Mouse (Mus musculus) forebrain, embryonic 13.5 days (tissue): ENCODE results near the gene Mms19. TPM values are rescaled to one million over a fixed set of nuclear protein-coding genes. Genes with fewer than 3 reads are reported as not detected.

Experiments used
- ATAC-seq: fragments of 200-750 bp; cut with Nextera tagmentation; 2 replicates; pipeline ENCODE4 v1.8.0; 2017
- H3K27ac ChIP-seq: fragments of 300-500 bp; sonication (generic); 2 replicates; pipeline ENCODE4 v1.5.1; 2015; ENCODE audit warnings: inconsistent platforms, mild to moderate bottlenecking, moderate library complexity
- H3K27me3 ChIP-seq: fragments of 300-500 bp; sonication (generic); 2 replicates; pipeline ENCODE4 v1.6.1; 2015; ENCODE audit warnings: mild to moderate bottlenecking, inconsistent platforms
- H3K36me3 ChIP-seq: fragments of 300-500 bp; sonication (generic); 2 replicates; pipeline ENCODE4 v1.6.1; 2015; ENCODE audit warnings: mild to moderate bottlenecking, inconsistent platforms; ENCODE audit not compliant: poor library complexity, severe bottlenecking
- H3K4me1 ChIP-seq: fragments of 300-500 bp; sonication (generic); 2 replicates; pipeline ENCODE4 v1.6.1; 2015; ENCODE audit warnings: inconsistent platforms
- H3K4me2 ChIP-seq: fragments of 300-500 bp; sonication (generic); 2 replicates; pipeline ENCODE4 v1.6.1; 2015; ENCODE audit warnings: inconsistent platforms, mild to moderate bottlenecking, moderate library complexity
- H3K4me3 ChIP-seq: fragments of 300-500 bp; sonication (generic); 2 replicates; pipeline ENCODE4 v1.5.1; 2015; ENCODE audit warnings: mild to moderate bottlenecking, inconsistent platforms
- H3K9ac ChIP-seq: fragments of 300-500 bp; sonication (generic); 2 replicates; pipeline ENCODE4 v1.6.1; 2015; ENCODE audit warnings: mild to moderate bottlenecking, inconsistent platforms
- H3K9me3 ChIP-seq: fragments of 300-500 bp; sonication (generic); replicated peaks from 2 replicates; pipeline ENCODE4 v1.6.1; 2016; ENCODE audit warnings: inconsistent platforms
- WGBS: fragments of 180-500 bp; shearing (Covaris S2); methylation state at CpG from one replicate; pipeline ENCODE4 v1.1.7; 2015; 5-methylcytosine and 5-hydroxymethylcytosine counted together
- polyA plus RNA-seq: library from polyadenylated mRNA; unstranded; fragments of >200 nt; fragmentation: Nextera tagmentation; extraction: Ambion mirVana; gene quantifications from 2 replicates; pipeline ENCODE4 v1.2.1, GENCODE M21; 2015

Mms19 gene
- polyA plus RNA-seq, 1 experiment from 2014 or later = 32.6 TPM

- no peaks in the 10 kb centered on the region for H3K9me3 ChIP-seq
- no peaks in the 10 kb centered on the region for H3K36me3 ChIP-seq
- H3K4me1 ChIP-seq = no peaks in the 10 kb centered on the region
- H3K9ac ChIP-seq = no peak overlapping the region
- WGBS = 72% methylated on average over 4 of the region's 4 CpGs
- no peak overlapping the region for H3K27ac ChIP-seq
- H3K4me2 ChIP-seq = no peak overlapping the region
- no peak for ATAC-seq
- H3K27me3 ChIP-seq = no peaks in the 10 kb centered on the region
- no peak overlapping the region for H3K4me3 ChIP-seq
Observed at GRCm38 (mm10) chr19:42010436-42010835, 29.5 kb upstream of the Mms19 start.

GRCm38 (mm10) chr19:42009067-42009466 is 28.1 kb upstream of the Mms19 start:
- Histone ChIP-seq H3K36me3 (no peaks in the 10 kb centered on the region), H3K4me1 (no peaks in the 10 kb centered on the region), H3K9ac (no peak overlapping the region), H3K9me3 (no peaks in the 10 kb centered on the region), H3K27ac (no peak overlapping the region), H3K4me3 (no peak overlapping the region), H3K4me2 (no peak overlapping the region), H3K27me3 (no peaks in the 10 kb centered on the region)
- no peak for ATAC-seq
- 77% methylated on average over 7 of the region's 7 CpGs for WGBS

GRCm38 (mm10) chr19:42008586-42008985 is 27.6 kb upstream of the Mms19 start:
- 72% methylated on average over 3 of the region's 3 CpGs for WGBS
- no peak overlapping the region for H3K9ac ChIP-seq

GRCm38 (mm10) chr19:42006568-42006967 is 25.6 kb upstream of the Mms19 start:
- H3K4me2 ChIP-seq = no peak overlapping the region
- H3K27ac ChIP-seq = no peak overlapping the region
- WGBS = 71% methylated on average over 8 of the region's 8 CpGs
- H3K27me3 ChIP-seq = no peaks in the 10 kb centered on the region
- H3K9ac ChIP-seq = no peak overlapping the region
- no peak for ATAC-seq
- no peaks in the 10 kb centered on the region for H3K4me1 ChIP-seq
- no peak overlapping the region for H3K4me3 ChIP-seq
- no peaks in the 10 kb centered on the region for H3K9me3 ChIP-seq
- H3K36me3 ChIP-seq = no peaks in the 10 kb centered on the region

More at GRCm38 (mm10) chr19:42008586-42008985, 27.6 kb upstream of the Mms19 start:
- H3K27ac ChIP-seq = no peak overlapping the region
- no peaks in the 10 kb centered on the region for H3K4me1 ChIP-seq
- H3K27me3 ChIP-seq = no peaks in the 10 kb centered on the region
- H3K9me3 ChIP-seq = no peaks in the 10 kb centered on the region
- H3K36me3 ChIP-seq = no peaks in the 10 kb centered on the region
- no peak for ATAC-seq
- no peak overlapping the region for H3K4me2 ChIP-seq
- no peak overlapping the region for H3K4me3 ChIP-seq

- Histone ChIP-seq H3K27ac (no peak overlapping the region), H3K4me2 (no peak overlapping the region), H3K36me3 (no peaks in the 10 kb centered on the region), H3K27me3 (no peaks in the 10 kb centered on the region), H3K4me3 (no peak overlapping the region), H3K4me1 (no peaks in the 10 kb centered on the region), H3K9ac (no peak overlapping the region), H3K9me3 (no peaks in the 10 kb centered on the region)
- WGBS = 86% methylated on average over 3 of the region's 3 CpGs
- ATAC-seq = no peak
Observed at GRCm38 (mm10) chr19:42005616-42006015, 24.7 kb upstream of the Mms19 start.

GRCm38 (mm10) chr19:42004258-42004657 is 23.3 kb upstream of the Mms19 start:
- Histone ChIP-seq H3K27me3 (no peaks in the 10 kb centered on the region), H3K9ac (no peak overlapping the region), H3K4me1 (no peaks in the 10 kb centered on the region), H3K4me3 (no peak overlapping the region), H3K27ac (no peak overlapping the region), H3K4me2 (no peak overlapping the region), H3K36me3 (no peaks in the 10 kb centered on the region), H3K9me3 (no peaks in the 10 kb centered on the region)
- WGBS = 82% methylated on average over 6 of the region's 6 CpGs
- no peak for ATAC-seq

GRCm38 (mm10) chr19:42001253-42001980 is 20.5 kb upstream of the Mms19 start:
- WGBS = 94% methylated on average over 12 of the region's 12 CpGs
- H3K27ac ChIP-seq = no peak overlapping the region

GRCm38 (mm10) chr19:42000446-42000958 is 19.5 kb upstream of the Mms19 start:
- no peak overlapping the region for H3K4me3 ChIP-seq
- H3K27me3 ChIP-seq = no peaks in the 10 kb centered on the region
- no peaks in the 10 kb centered on the region for H3K36me3 ChIP-seq
- no peak for ATAC-seq
- no peaks in the 10 kb centered on the region for H3K9me3 ChIP-seq
- H3K27ac ChIP-seq = no peak overlapping the region
- no peak overlapping the region for H3K9ac ChIP-seq
- H3K4me1 ChIP-seq = no peaks in the 10 kb centered on the region
- H3K4me2 ChIP-seq = no peak overlapping the region
- 79% methylated on average over 4 of the region's 4 CpGs for WGBS

More at GRCm38 (mm10) chr19:42001253-42001980, 20.5 kb upstream of the Mms19 start:
- H3K9me3 ChIP-seq = no peaks in the 10 kb centered on the region
- no peaks in the 10 kb centered on the region for H3K4me1 ChIP-seq
- no peaks in the 10 kb centered on the region for H3K36me3 ChIP-seq
- no peak overlapping the region for H3K4me3 ChIP-seq
- H3K9ac ChIP-seq = no peak overlapping the region
- no peak for ATAC-seq
- H3K27me3 ChIP-seq = no peaks in the 10 kb centered on the region
- H3K4me2 ChIP-seq = no peak overlapping the region

GRCm38 (mm10) chr19:41999688-42000283 is 18.8 kb upstream of the Mms19 start:
- Histone ChIP-seq H3K36me3 (no peaks in the 10 kb centered on the region), H3K27ac (no peak overlapping the region), H3K4me3 (no peak overlapping the region), H3K27me3 (no peaks in the 10 kb centered on the region), H3K4me2 (no peak overlapping the region), H3K9ac (no peak overlapping the region), H3K4me1 (no peaks in the 10 kb centered on the region), H3K9me3 (no peaks in the 10 kb centered on the region)
- 90% methylated on average over 4 of the region's 4 CpGs for WGBS
- no peak for ATAC-seq

- Histone ChIP-seq H3K36me3 (no peaks in the 10 kb centered on the region), H3K4me3 (no peak overlapping the region), H3K27me3 (no peaks in the 10 kb centered on the region), H3K4me1 (no peaks in the 10 kb centered on the region), H3K9ac (no peak overlapping the region), H3K4me2 (no peak overlapping the region), H3K9me3 (no peaks in the 10 kb centered on the region), H3K27ac (no peak overlapping the region)
- ATAC-seq = no peak
- WGBS = 90% methylated on average over 9 of the region's 9 CpGs
Observed at GRCm38 (mm10) chr19:41998770-41999548, 18.0 kb upstream of the Mms19 start.

- H3K9me3 ChIP-seq = no peaks in the 10 kb centered on the region
- 92% methylated on average over 10 of the region's 10 CpGs for WGBS
Observed at GRCm38 (mm10) chr19:41997090-41997489, 16.1 kb upstream of the Mms19 start.

GRCm38 (mm10) chr19:41995483-41995882 is 14.5 kb upstream of the Mms19 start:
- no peaks in the 10 kb centered on the region for H3K36me3 ChIP-seq
- ATAC-seq = no peak
- H3K9ac ChIP-seq = no peak overlapping the region
- no peaks in the 10 kb centered on the region for H3K9me3 ChIP-seq
- H3K4me1 ChIP-seq = peaks cover 18% of the 10 kb centered on the region
- no peak overlapping the region for H3K4me3 ChIP-seq
- no peaks in the 10 kb centered on the region for H3K27me3 ChIP-seq
- 50% methylated on average over 1 of the region's 1 CpGs for whole genome bisulfite sequencing
- H3K4me2 ChIP-seq = no peak overlapping the region
- no peak overlapping the region for H3K27ac ChIP-seq

More at GRCm38 (mm10) chr19:41997090-41997489, 16.1 kb upstream of the Mms19 start:
- H3K27me3 ChIP-seq = no peaks in the 10 kb centered on the region
- H3K36me3 ChIP-seq = no peaks in the 10 kb centered on the region
- peaks cover 13% of the 10 kb centered on the region for H3K4me1 ChIP-seq
- H3K27ac ChIP-seq = no peak overlapping the region
- H3K4me3 ChIP-seq = no peak overlapping the region
- no peak overlapping the region for H3K4me2 ChIP-seq
- no peak overlapping the region for H3K9ac ChIP-seq
- no peak for ATAC-seq
